Mouse (Mus musculus) hematopoietic multipotent progenitor cell, adult 10-12 weeks (in vitro differentiated cells): Measurements from ENCODE around the gene Shprh. TPM values are rescaled to one million over a fixed set of nuclear protein-coding genes. Genes with fewer than 3 reads are reported as not detected.

Experiments
- polyA plus RNA-seq: library from polyadenylated mRNA; stranded (reverse); fragments of >175 nt; gene quantifications from 2 replicates; pipeline ENCODE4 v1.2.3, GENCODE M21; 2012; ENCODE audit warnings: low replicate concordance

Gene Shprh
- polyA plus RNA-seq: 3.4 and 5.1 TPM in 2 replicates

DNA sequence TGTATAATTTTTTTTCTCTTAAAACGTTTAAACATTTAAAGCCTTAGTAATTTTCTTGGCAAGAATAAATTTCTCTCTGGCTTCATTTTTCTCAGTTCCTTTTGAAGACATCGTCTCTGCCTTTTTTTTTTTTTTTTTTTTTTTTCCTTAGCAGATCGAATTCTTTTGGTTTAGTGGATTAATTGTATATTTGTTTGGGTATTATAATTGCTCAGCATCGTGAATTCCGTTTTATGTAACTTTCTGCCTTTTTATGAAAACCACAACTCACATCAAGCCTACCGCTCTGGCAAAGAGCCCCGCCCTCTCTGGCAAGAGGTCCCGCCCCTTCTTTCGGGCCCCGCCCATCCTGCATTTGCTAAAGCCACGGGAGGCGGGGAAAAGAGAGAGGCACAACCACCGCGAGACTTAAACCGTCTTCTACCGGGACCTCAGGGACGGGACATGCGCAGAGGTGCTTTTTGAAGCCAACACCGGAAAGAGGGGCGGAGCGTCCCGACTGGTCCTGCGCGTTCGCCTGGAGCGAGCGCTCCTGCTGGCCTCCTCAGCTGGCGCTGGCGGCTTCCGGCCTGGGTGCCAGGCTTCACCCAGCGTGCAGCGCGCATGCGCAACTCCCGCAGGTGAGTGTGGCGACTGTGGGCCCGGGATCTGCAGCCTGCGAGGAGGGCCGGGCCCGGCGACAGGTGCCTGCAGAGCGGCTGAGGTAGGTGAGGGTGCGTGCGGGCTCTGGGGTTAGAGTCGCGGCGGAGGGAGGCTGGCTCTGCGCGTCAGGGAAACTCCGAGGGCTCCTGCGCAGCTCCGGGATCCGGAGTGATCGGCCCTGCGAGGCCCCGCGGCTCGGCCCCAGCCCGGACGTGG lies at the start of gene Shprh:
Gene Shprh, plus strand, starts transcription at position 544 of the 858 bp plus-strand sequence.

Other genes with a start within 250 kb of the Shprh start
- 0.94 and 1.6 TPM in 2 replicates for gene Grm1, start 67.1 kb upstream of the Shprh start, polyA plus RNA-seq
- 0.80 and 1.6 TPM in 2 replicates for gene Fbxo30, start 131.9 kb downstream of the Shprh start, polyA plus RNA-seq
- 1.8 and 3.7 TPM in 2 replicates for gene Epm2a, start 194.0 kb downstream of the Shprh start, polyA plus RNA-seq